Mouse (Mus musculus) cerebellum, postnatal 25 days (tissue): ENCODE measurements around the gene Tmem63c.
A peak's percentile ranks its signal among the peaks of the same experiment; 100 is the strongest.

Experiments used
- DNase-seq, 2 experiments: peaks; one replicate each; pipeline ENCODE4 v3.0.0; 2021; ENCODE audit warnings: mixed read lengths in 2 of 2

The Tmem63c gene

DNA sequence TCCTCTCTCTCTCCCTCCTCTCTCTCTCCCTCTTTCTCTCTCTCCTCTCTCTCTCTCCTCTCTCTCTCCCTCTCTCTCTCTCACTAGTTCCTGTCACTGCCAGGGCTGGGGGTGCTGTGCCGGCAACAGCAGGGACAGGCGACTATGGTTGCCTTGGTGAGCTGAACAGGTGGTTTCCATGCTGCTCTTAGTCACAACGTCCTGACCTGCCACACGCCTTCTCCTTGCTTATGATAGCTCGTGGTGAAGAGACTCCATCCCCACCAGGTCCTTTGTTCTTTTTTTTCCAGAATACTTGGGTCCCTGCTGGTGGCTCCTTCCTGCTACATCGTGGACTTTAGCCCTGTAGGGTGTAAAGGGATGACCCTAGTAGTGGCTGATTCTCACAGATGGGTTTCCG, 18.9 kb upstream of the Tmem63c start:
- no peak for DNase-seq

DNA sequence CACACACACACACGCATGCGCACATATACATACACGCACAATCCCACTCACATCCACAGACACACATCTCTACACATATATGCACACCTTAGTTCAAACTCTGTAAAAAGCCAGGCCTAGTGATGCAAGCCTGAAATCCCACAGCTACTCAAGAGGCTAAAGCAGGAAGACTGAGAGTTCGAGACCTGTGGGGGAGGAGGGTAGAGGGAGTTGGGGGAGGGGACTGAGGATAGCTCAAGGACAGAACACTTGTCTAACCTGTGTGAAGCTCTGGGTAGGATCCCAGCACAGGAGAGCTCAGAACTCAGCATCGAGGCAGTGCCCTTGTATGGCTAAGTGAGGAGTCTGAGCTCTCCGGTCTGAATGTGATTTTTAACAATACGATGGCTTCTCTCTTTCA, 18.3 kb upstream of the Tmem63c start:
- DNase-seq = no peak

DNA sequence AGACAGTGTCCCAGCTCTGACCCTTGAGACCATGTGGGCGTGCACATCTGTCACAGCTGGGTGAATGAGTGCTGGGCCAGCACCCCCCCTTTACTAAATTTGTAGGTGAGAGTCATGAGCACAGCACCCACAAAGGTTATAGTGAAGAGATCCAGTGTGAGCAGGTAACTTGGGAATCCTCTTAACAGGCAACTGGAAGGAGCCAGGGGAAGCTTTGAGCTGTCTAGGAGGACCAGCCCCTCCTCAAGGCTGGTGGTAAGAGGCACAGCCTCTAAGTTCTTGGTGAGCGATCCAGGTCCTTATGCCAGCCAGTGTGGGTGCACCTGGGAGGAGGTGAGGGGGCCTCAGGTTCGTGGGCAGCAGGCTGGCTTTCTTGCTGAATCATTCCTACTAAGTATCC, 17.5 kb upstream of the Tmem63c start:
- no peak for DNase-seq

DNA sequence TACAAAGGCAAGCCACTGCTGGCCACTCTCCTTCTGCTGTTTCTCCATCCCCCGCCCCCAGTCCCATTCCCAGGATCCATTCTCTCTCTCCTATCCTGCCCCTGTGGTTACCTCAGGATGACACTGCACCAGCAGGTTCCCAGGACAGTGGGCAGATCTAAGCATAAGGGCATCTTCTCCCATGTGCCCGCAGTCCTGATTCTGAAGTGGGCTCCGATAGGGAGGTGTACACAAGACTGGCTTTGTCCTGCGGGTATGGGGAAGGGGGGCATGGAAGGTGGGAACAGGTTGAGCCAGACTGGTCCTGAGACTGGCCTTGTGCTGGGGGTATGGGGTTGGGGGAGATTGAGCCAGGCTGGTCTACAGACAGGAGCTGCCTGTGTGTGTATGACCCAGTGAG, 16.5 kb upstream of the Tmem63c start:
- no peak for DNase-seq

DNA sequence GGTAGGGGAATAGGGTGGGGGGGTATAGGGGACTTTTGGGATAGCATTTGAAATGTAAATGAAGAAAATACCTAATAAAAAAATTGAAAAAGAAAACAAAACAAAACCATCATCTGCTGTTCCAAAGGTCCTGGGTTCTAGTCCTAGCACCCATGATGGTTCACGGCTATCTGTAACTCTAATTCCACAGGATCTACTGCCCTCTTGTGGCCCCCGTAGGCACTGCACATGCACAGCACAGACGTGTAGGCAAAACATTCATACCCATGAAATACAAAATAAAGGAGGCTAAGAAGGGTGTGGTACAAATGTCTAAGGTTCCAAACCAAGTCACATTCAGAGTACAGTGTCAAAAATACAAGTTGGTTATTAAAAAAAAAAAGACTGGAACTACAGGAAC, 4.1 kb upstream of the Tmem63c start:
- peak; percentile 68 to 83 for DNase-seq

DNA sequence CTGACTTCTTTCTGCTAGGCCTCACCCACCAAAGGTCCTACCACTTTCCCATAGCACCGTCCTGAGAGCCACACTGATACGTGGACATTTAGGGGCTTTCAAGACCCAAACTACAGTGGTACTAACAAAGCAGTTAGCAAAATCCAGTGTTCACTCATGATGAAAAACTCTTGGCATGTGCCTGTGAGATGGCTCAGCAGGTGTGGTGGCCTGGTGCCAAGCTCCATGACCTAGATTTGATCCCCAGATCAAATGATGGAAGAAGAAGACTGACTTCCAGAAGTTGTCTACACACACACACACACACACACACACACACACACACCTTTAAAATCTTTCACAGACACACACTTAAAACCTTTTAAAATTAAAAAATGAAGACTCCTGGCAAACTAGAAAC, 2.4 kb upstream of the Tmem63c start:
- DNase-seq = peak; percentile 81 to 89

DNA sequence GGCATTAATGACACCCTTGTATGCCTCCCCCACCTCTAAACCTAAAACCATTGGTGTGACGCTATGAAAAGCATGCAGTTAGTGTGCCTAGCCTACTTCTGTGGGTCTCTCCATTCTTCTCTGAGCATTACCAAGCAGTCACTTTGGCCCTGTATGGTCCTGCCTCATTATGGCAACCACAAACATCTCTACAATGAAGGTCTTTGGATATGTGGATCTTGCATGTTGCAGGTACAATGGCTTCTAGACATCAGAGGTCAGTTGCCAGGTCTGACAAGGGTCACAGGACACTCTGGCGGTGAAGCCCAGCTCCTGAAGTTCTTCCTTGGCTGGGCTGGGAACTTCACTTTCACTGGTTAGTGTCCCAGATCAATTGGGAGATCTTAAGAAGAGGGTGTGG, 866 bp downstream of the Tmem63c start:
- DNase-seq = no peak

DNA sequence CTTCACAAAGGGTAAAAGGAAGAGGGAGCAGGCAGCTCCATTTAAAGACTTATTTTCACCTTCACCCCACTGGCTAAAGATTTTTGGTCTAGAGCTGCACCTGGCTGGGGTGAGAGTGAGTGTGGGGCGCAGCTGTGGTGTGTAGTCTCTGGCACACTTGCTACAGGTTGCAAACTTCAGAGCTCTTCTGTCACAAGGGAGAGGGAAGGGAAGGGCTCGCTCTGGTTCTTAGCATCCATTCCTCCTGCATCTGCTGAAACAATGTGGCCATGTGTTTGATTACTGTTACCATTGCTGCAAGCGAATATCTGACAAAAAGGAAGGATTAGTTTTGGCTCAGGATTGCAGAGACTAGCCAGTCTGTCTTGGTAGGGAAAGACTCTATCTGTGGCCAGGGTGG, 2.3 kb downstream of the Tmem63c start:
- DNase-seq = peak in 1 of 2 experiments; percentile 2

DNA sequence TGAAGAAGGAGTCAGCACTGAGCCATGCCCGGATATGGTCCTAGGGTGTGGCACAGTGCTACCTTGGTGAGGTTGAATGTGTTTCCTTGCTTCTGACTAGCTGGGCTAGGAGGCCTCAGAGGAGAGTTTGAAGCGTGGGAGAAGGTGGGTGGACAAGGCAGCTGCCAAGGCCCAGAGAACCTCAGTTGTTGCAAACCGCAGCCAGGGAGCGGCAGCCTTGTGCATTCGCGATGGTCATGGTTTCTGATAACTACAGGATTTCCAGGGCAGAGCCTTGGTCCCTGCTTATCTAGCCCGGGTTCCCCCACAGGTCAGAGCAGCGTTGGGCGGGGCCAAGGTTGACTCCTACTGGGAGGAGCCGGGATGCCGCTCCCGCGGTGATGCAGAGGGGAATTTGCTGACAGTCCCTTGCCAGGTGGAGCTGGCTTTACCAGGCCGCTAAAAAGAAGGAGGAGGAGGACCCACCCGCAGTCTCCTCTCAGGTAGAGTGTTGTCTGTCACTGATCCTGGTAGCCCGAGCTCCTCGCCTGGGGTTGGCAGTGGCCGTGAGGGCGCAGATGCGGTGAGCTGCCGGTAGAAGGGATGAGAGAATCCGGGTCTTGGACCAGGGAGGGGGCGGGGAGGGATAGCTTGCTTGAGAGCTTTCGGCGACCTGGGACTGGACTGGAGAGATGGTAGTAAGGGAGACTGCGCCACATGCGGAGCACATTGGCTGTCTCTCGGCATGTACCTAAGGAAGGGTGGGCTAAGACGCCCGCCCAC, 5.2 kb downstream of the Tmem63c start:
- DNase-seq = peak; percentile 88 to 89

DNA sequence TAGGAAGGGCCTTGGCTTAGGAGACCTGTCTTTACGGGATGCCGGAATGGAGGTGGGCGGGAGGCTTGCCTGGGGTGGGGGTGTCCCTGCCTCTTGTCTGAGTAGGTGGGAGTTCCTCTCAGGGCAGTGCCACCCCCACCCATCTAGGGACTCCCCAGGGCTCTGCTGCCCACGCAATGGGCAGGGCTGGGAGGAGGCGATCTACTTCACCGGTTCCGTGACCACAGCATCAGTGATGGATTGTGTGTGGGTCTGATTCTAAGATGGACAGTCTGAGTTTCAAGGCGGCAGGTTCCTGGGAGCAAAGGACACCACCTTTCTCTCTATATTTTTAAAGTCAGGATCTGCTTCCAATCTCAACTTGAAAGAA, 5.7 kb downstream of the Tmem63c start:
- DNase-seq = peak in 1 of 2 experiments; percentile 61

DNA sequence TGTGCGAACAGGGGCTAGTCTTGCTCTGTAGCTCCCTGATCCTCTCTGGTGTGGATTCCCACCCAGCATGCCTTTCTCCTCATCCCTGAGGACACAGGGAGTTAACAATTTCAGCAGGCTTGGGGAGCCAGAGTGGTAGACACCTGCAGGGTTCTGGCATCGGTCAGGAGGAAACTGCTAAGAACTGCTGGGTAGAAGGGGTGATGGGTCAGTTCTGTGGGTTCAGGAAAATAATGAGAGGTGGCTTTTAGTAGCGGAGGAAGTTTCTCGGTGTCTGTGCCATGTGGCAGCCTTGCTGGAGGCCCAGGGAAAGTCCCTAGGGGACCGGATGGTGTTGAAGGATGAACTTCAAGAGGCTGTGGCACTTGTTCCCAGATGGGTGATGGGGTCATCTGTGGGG, 6.3 kb downstream of the Tmem63c start:
- DNase-seq = peak; percentile 52 to 55

DNA sequence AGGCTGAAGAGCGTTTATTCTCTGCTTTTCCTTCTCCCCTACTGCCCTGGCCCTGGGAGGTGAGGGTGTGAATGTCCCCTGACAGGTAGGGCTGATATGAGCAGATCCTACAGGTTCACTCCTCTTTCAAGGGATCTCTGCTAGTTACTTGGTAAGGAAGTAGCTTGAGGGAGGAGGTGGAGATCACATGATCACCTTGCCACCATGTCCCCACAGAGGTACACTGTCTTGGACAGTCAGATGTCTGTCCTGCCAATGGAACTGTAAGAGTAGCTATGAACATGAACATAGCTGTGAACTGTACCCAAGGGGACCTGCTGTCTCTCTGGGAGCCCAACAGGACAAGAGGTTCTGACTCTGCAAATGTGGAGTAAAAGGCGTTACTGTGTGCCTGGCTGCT, 6.9 kb downstream of the Tmem63c start:
- DNase-seq = peak; percentile 34 to 48

DNA sequence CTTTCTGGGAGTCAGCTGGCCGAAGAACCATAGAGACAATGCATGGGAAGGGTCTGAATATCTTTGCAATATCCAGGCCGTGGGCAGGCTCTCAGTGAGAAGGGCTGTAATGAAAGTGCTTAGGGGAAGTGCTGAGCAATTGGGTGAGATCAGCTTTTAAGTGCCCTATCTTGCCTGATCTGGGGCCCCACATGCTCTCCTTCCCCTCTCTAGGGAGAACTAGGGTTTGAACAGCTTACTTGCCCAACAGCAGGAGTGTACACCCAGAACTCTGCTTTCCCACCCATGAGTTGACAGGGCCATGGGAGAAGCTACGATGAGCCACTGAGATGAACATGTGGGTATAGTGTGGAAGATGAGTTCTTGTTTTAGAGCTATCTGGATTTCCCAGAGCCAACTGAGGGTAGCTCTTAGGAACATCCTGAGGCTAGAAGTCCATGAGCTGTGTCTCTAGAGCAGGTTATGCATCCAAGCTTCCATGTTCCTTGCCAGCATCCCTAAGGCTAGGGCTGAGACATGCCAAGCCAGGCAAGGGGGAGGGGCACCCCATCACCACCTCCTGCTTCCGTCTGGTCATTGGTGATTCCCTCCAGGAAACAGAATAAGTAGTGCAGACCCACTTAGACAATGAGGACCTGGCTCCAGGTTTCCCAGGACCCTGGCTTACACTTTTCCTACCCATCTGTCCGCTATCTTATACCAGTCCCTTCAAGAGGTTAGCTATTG, 8.3 kb downstream of the Tmem63c start:
- DNase-seq = peak; percentile 91 to 93

DNA sequence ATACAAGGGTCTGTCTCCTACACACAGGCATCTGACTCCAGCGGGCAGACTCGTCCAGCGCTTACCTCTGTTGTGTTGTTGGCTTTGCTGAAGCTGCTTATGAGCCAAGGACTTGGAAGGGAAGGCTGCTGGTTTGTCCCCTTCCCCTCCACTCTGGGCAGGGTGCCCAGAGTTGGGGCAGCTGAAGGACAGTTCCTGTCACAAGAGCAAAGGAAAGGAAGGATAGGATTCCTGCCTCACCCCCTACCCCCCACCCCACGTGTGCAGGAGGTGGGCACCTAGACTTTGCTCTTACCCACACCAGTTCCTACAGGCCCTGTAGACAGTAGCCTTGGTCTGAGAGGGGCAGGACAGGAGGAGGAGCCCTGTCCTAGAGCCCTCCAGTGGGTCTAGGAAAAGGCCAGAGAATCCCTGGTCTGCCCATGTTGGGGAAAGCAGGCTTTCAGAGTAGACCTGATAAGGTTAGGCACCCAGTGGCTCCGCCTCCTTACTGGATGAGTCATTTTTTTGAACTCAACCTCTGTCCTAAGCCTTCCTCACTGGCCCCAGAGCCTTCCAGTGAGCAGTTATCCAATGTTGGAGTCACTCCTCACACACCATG, 10.1 kb downstream of the Tmem63c start:
- DNase-seq = peak; percentile 48 to 60

DNA sequence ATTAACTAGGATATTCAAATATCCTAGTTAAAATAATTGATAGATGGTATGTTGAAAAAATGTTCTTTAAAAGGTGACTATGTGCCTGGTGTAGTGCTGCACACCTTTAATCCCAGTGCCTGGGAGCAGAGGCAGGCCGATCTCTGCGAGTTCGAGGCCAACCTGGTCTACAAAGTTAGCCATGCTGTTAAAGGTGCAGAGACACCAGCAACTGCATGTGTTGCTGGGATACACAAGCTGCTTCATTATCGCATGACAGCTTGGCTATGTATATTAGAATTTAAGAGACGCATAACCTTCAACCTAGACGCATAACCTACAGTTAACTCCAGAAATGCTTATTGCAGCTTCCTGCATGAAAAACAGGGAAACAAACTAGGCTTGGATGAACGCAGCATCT, 15.5 kb downstream of the Tmem63c start:
- no peak for DNase-seq

DNA sequence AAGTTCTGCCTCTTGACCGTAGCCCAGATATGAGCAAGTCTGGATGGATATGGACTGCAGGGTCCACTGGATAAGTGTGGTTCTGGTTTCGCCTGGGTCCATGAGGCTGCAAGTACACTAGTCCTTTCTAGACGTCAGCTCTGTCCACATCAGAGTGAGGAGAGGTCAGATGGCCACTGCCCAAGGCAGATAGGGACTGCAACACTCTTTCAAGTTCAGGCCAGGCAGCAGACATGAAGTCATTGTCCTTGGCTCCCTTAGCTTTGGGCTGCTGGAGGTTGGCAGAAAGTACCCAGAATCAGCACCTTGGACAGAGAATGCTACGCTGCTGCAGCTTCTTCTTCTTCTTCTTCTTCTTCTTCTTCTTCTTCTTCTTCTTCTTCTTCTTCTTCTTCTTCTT, 19.0 kb downstream of the Tmem63c start:
- peak in 1 of 2 experiments; percentile 56 for DNase-seq

DNA sequence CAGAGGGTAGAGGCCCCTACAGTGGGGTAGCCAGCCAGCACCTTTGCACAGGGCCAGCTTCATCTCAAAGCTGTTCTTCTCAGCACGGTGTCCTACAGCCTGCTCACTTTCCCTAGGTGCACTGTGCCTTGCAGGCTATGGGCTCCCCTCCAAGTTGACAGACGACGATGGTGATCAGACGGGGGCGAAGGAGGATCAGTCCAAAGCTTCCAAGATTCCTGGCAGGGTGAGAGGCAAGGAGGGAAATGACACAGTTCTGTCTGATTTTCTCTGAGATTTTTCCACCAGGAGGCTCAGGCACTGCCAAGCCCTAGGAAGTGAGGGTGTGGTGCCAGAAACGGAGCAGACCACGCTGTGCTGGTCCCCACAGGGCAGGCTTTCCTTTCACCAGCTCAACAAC, 19.7 kb downstream of the Tmem63c start:
- peak; percentile 95 to 97 for DNase-seq

DNA sequence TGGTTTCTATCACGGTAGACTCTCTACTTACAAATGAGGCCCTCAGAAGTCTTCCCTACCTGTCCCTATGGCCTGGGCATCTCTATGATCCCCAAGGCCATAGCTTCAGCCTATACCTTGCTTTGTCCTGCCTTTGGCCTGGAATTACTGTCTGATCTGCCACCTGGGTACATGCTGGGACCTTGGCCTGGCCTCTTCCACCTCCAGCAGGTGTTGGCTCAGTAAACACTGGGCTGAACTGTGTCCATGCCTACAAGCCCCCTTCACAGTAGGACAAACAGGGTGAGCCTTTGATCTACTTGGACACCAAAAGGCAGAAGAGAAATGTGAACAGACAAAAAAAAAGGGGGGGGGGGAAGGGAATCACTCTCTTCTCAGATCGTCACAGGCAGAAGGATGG, 21.3 kb downstream of the Tmem63c start:
- DNase-seq = peak; percentile 87

DNA sequence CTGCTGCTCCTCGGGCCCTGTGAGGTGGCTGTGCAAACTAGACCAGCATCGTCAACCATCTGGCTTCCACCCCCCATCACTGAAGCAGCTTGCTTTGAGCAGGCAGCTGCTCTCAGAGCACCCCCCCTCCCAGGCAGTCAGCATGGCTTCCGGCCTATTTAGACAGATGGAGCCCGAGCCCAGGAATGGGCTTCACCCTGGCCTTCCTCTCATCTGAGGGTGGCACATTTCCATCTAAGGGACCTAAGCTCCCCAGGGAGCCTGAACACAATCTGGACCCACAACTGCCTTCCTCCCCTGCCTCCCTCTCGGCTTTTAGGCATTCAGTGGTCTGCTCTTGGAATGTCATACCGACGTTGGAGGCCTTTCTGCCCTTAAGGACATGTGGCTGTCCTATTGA, 22.1 kb downstream of the Tmem63c start:
- DNase-seq = peak; percentile 84 to 85

DNA sequence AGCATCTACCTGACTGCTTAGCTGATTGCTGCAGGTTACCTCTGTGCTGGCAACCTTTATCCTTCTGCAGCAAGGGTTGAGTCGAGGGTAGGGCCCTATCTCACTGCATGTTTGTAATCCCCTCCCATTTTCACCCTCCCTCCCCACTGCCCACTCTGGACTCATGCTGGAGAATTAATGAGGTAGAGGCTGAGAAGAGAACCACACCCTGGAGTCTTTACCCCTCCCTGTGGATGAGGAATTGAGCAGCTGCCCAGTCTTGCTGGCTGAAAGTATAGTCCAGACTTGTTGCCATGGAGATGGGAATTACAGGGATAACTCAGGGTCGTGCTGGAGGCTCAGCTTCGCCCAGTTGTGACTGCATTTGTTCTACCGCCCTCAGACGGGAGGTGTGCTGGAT, 23.6 kb downstream of the Tmem63c start:
- peak; percentile 44 to 59 for DNase-seq

DNA sequence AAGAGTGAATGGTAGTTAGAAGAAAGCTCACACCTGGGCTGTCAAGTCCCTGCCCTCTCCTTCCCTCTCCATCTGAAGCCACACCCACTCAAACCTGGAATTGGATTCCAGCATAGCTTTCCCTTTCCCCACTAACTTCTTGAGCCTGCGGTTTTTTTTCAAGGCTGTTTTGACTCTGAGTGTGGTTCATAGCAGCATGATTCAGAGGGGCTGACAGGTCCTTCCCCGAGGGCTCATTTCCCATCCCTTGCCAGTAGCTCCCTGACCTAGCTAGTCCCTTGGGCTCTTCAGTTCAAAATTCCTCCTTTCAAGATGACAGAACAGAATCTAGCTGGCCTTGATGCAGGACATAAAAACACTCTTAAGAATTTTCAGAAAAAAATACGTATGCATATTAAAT, 26.4 kb downstream of the Tmem63c start:
- no peak for DNase-seq

DNA sequence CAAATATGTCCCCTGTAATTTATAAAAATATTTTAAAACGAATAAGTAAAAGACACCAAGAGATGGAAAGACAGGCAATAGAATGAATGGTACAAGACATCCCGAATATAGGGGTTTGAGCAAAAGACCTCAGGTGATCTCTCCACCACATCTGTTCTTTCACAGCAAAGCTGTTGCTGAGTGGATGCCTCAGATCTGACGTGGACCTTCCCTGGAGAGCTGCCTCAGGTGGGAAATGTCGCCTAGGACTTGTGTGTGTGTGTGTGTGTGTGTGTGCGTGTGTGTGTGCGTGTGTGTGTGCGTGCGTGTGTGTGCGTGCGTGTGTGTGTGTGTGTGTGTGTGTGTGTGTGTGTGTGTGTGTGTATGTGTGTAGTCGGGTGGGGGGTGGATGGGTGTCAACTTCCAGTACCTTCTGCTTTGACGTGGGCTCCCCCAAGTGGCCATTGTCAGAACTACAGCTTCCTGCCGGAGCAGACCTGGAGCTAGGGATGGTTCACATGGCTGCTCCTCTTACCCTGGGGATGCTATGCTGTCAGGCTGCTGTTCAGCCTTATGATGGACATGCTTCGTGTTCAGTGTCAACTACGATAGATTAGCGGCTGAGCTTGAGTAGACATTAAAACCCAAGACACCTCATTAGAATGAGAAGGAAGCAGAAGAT, 31.7 kb downstream of the Tmem63c start:
- DNase-seq = peak; percentile 97 to 98

DNA sequence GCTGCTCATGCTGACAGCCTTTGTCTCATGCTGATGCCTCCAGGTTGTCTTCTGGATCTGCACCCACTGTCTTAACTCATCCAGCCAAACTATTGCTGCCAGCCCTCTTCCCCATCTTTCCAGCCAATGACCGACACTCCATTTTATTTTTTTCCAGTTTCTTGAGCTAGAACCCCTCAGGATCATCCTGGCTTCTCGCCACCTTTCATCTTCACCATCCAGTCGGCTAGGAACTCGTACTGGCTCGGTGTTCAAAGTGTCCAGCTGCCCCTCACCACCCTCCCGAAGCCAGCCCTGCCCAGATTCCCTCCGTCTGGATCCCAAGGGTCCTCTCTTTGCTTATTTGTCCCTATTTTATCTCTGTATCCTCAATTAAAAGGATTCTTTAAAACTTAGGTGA, 33.7 kb downstream of the Tmem63c start:
- DNase-seq = no peak

DNA sequence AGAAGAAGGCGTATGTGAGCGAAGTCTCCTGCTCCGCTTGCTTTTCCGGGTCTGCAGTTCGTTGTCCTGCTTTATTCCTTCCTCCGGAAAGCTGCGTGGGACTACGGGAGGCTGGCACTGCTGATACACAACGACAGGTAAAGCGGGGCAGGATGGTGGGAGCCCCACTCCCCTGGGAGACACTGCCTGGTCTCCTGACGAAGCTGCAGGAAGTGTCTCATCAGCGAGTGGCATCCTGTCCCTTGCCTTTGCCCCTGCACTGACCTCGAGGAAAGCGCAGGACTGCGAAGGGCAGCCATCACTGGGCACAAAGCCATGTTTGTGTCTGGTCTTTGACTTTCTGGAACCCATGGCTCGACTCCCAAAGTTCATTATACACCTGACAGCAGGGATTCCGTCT, 35.9 kb downstream of the Tmem63c start:
- no peak for DNase-seq
